Mouse (Mus musculus): ENCODE results near the gene Mylk. TPM values are rescaled to one million over a fixed set of nuclear protein-coding genes. Genes with fewer than 3 reads are reported as not detected.
A peak's percentile ranks its signal among the peaks of the same experiment; 100 is the strongest.

Gene Mylk
- total RNA-seq, 2 experiments from 2014 or later = 13.8 to 15.7 TPM

GRCm38 (mm10) chr16:34976630-34977029 is 231.6 kb downstream of the Mylk start:
- no peak for DNase-seq (ENCODE audit: low spot score in 2 of 2)

DNA sequence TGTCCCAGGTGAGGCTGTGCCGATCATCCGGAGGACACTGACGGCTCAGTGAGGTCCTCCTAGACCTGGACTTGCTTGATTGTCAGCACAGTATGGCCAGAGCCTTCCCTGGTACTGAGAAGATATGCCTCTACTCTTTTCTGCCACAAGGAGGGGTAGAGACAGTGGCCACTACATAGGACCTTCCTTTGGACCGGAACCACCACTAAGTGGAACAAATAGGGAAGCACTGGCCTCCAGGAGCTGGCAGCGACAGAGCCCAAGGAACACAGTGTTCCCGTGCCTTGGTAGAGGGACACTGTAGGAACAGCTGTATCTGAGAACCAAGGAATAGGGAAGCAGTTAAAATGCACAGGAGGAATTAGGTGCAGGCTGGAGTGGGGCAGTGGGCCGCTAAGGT is 233.0 kb downstream of the Mylk start:
- DNase-seq (ENCODE audit: low spot score in 2 of 2) = no peak

DNA sequence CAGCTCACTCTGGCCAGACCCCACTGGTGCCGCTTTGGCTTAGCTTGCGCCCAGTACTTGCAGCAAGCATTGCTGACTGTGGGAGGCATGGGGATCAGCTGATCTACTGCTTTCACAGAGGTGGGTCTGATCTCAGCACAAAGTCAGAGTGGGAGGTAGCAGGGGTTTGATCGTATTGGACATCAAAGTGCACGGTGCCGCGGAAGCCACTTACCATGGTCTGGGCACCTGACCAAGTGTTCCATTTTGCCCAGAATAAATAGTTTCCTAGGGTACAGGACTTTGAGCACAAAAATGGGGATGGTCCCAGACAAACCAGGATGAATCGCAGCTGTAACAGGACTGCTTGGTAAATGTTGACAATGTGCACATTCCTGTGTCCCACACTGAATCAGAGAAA is 236.0 kb downstream of the Mylk start:
- DNase-seq (ENCODE audit: low spot score in 2 of 2) = no peak

GRCm38 (mm10) chr16:34984203-34985030 is 239.4 kb downstream of the Mylk start:
- DNase-seq (ENCODE audit: low spot score in 2 of 2) = no peak

DNA sequence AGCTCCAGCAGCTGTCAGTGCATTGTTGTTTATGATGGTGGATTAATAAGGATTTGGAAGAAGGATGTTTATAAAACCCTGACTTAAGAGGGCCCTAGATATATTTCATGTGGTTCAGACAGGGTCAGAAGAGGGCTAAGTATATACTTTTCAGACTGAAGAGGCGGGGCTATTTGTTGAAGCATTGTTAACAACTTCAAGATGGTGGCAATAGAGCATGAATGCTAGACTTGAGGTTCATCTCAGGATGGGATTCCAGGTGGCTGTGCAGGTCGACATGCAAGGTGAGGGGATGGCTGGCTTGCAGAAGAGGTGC is 240.0 kb downstream of the Mylk start:
- DNase-seq (ENCODE audit: low spot score in 2 of 2) = no peak

DNA sequence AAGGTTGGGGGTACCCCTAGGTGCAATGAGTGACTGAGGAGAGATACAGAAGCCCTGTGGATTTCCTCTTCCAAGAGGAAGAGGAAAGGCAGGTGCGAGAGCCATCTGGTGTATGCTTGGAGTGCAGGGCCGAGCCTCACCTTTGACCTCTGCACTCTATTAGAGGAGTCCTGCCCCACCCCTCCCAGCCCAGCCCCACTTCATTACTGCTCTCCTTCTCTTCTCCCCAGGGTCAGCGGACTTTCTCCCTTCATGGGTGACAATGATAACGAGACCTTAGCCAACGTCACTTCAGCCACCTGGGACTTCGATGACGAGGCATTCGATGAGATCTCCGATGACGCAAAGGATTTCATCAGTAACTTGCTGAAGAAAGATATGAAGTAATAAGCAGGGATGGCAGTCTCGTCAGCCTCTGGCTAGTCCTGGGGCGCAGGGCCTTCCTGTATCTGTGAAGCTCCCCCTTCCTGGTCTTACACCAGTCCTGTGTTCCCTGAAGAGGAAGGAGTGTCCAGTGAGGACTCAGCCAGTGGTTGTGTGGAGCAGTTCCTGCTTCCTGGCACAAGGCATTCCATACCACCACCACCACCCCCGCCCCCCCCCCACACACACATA is 241.3 kb downstream of the Mylk start:
- no peak for DNase-seq (ENCODE audit: low spot score in 2 of 2)

DNA sequence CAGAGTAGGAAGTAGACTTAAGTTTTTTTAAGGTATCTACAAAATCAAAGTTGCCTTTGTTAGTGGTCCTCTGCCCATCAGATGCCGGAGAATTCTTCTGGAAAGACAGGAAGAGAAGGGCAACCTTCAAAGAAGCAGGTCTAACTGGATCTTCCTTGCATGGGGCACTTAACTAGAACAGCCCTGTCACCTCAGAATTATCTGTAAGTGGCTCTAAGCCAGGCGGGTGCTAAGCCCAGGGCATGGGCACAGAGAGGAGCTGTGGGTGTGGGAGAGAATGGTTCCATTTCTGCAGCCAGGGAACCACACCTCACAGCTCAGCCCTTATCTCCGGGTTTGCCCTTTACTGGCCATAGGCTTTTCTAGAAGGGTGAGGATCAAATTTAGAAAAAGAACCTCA is 246.4 kb downstream of the Mylk start:
- no peak for DNase-seq (ENCODE audit: low spot score in 2 of 2)

- DNase-seq (ENCODE audit: low spot score in 2 of 2) = no peak
Observed at GRCm38 (mm10) chr16:34992854-34993253, 247.8 kb downstream of the Mylk start.

- no peak for DNase-seq (ENCODE audit: low spot score in 2 of 2)
Observed at GRCm38 (mm10) chr16:34993694-34994330, 248.8 kb downstream of the Mylk start.

DNA sequence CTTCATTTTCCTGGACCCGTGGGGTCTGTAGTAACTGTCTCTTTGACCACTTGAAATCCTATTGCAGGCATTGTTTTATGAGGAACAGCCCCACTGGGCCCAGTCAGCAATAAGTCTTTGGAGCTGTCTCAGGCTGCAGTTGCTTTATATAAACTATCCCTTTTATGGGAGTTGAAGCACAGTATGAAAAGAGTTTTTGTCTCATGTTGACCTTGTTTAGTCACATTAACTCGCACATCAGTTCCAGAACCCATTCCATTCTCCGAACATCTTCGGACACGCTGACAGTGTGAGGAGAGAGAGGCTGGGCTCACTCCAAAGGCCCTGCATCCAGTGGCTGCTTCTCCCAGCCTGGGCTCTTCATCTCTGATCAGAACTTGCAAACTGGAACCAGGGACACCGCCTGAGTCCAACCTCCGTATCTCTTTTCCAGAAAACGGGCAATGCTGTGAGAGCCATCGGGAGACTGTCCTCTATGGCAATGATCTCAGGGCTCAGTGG is 249.7 kb downstream of the Mylk start:
- DNase-seq (ENCODE audit: low spot score in 2 of 2) = no peak

DNA sequence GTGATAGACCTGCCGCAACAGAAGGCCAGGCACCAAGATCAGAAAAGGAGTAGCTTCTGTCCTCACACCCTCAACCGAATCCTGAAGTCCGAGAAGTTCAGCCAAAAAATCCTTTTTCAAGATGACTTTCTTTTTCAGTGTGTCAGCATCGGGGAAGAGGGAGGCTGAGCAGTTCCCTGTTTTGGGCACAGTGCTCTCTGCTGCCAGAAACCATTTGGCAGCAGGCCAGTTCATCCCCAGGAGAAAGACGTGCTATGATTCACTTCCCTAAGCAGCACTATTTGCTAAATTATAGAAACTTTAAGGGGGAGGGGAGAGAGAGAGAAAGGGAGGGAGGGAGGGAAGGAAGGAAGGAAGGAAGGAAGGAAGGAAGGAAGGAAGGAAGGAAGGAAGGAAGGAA is 251.1 kb downstream of the Mylk start:
- peak; percentile 86 to 90 for DNase-seq (ENCODE audit: low spot score in 2 of 2)

DNA sequence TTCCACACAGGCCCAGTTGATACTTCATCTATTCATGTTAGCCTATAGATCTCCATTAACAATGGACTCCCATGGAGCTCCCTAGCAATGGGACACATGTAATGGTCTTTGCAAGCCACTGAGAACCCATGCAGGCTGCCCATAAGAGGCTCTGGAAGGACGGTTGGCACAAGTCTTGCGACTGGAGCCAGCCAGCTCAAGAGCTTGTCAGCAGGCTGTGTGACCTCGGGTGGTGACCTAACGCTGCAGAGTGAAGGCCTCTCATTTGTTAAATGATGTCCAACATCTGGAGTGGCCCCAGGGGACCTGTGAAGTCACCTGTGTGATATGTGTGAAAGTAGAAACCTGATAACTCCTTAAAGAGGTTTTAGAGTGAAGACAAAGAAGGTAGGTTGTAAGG is 252.0 kb downstream of the Mylk start:
- DNase-seq (ENCODE audit: low spot score in 2 of 2) = no peak

DNA sequence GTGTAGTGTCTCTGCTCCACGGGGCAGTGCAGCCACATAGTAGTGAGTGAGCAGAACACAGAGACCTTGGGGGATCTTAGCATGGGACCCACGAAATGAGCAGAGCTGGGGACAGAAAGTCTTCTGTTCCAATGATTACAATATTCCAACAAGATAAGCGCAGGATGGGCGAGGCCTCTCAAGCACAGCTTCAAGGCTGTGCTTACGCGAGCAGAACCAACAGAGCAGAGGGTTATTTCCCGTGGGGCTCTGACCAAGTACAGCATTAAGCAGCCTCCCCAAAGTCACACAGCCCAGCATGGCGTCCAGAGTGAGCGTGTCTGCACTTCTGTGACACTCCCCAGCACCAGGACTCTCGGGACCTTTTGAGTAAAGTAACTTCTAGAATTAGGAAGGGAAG is 252.6 kb downstream of the Mylk start:
- DNase-seq (ENCODE audit: low spot score in 2 of 2) = no peak

DNA sequence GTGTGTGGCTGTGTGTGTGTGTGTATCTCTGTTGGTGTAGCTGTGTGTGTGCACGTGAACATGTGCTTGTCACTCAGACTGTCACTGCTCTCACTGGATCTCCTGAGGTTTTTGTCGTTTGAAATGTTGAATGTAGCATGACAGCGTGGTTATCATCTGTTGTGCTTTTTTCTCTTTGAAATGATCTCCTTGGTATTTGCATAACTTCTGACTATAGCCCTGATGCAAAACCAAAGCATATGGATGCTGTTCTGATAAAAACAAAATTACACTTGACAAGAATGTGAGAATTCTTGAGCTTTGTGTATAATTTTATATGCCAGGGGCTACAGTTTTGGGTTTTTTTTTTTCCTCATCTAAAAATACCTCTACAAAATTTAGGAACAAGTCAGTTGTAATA is 254.0 kb downstream of the Mylk start:
- DNase-seq (ENCODE audit: low spot score in 2 of 2) = no peak

- DNase-seq (ENCODE audit: low spot score in 2 of 2) = no peak
Observed at GRCm38 (mm10) chr16:34999986-35000385, 255.0 kb downstream of the Mylk start.

- peak; percentile 42 to 43 for DNase-seq (ENCODE audit: low spot score in 2 of 2)
Observed at GRCm38 (mm10) chr16:35000923-35001560, 256.0 kb downstream of the Mylk start.

- DNase-seq (ENCODE audit: low spot score in 2 of 2) = no peak
Observed at GRCm38 (mm10) chr16:35004356-35004755, 259.3 kb downstream of the Mylk start.

- DNase-seq (ENCODE audit: low spot score in 2 of 2) = no peak
Observed at GRCm38 (mm10) chr16:35004756-35005155, 259.7 kb downstream of the Mylk start.

GRCm38 (mm10) chr16:35006251-35006650 is 261.2 kb downstream of the Mylk start:
- no peak for DNase-seq (ENCODE audit: low spot score in 2 of 2)

DNA sequence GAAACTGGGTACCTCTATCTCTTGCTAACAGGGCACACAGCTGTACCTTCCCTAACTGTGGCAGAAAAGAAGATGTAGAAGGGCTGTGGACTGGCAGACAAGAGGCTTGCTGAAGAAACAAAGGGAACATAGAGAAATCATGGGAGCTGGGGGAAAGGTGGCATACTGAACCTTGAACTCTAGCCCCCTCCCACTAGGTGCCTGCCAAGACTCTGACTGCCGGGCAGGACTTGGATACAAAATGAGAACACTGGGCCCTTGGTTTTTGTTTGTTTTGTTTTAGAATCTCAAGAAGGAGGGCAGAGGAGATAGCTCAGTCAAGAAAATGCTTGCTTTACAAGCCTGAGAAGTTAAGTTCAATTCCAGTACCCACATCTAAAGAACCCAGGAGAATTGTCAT is 262.4 kb downstream of the Mylk start:
- DNase-seq (ENCODE audit: low spot score in 2 of 2) = no peak

DNA sequence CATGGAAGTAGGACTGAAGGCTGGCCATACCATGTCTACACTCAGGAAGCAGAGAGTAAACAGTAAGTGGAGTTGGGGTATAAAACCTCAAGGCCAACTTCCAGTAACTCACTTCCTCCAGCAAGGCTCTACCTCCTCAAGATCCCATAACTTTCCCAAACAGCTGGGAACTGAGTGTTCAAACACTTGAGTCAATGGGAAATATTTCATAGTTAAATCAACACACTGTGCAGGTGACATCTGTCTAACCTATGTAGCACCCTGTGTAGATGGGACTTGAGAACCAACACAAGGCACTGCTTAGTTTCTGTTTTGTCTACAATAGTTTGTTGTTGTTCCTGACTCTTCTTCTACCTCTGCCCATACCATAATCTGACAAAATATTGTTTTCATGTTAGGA is 263.4 kb downstream of the Mylk start:
- no peak for DNase-seq (ENCODE audit: low spot score in 2 of 2)

DNA sequence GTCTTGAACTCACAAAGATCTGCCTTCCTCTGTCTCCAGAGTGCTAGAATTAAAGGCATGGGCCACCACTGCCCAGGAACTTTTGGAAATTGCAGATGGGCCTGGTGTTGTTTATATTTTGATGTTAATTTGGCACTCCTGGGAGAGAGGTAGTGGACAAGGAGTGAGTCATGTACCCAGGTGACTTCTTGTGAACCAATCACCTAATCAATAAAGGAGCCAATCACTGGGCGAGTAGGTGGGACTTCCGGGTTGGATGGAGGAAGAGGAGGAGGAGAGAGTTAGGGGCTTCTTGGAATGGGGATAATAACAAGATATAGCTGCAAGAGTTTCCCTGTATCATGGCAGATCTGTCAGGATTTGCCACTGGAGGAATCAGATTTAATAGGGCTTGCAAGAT is 268.5 kb downstream of the Mylk start:
- DNase-seq (ENCODE audit: low spot score in 2 of 2) = no peak

Measured in left cerebral cortex, adult 18-20 months (tissue).